Mouse (Mus musculus): ENCODE results near the gene Trp73. TPM values are rescaled to one million over a fixed set of nuclear protein-coding genes. Genes with fewer than 3 reads are reported as not detected.

The Trp73 gene
- polyA plus RNA-seq, 1 experiment from 2014 or later, result 0.46 TPM

DNA sequence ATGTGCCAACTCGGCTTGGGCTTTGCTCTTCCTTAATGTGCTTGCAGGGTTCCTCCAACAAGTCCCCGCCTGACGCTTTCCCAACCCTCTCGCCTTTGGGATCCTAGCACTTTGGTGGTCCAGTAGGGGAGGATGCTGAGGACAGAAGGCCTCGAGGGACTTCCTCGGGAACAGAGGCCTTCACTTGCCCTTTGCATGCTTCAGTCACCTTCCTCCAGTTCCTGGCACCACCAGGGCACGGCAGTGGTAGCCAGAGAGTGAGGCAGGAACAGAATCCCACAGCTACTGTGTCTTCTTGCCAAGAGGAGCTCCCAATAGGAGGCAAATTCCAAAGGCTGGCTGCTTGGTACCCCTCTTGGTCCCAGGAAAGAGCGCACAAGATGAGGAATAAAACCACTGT is 36.6 kb downstream of the Trp73 start:
- TF ChIP-seq CTCF (IDR thresholded peaks at IDR 0.05), result no peak
- DNase-seq (ENCODE audit: low read depth, low spot score) (no peak), ATAC-seq (no peak)
- CTCF ChIA-PET, result no interaction called here
- H3K27me3 ChIP-seq, result no peaks in the 10 kb centered on the region
- POLR2A ChIA-PET, result no interaction called here
- in situ Hi-C loops (cut with MboI; ENCODE audit: low pct_unique_long_range_greater_than_20kb), result no loop called here

DNA sequence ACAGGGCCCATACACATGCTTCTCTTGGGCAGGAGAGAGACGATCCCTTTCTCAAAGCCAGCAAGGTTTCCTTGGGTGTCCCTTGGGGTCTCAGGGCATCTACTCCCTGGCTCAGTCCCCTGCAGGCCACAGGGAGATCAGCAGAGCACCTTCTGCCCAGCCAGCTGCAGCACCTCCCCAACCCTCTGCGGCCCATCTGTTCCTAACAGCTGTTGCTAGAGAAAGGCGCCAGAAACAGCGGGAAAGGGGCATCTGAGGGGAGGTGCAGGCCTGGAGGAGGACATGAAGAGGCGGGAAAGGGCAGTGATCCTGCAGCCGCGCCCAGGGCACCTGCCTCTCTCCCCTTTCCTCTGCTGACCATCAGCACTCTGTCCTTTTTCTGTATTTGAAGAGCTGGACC is 40.6 kb downstream of the Trp73 start:
- TF ChIP-seq CTCF (IDR thresholded peaks at IDR 0.05), result no peak
- H3K27me3 ChIP-seq, result no peaks in the 10 kb centered on the region
- DNase-seq (ENCODE audit: low read depth, low spot score), result no peak
- no peak for ATAC-seq
- ChIA-PET CTCF (no interaction called here), POLR2A (no interaction called here)
- in situ Hi-C loops (cut with MboI; ENCODE audit: low pct_unique_long_range_greater_than_20kb), result no loop called here

DNA sequence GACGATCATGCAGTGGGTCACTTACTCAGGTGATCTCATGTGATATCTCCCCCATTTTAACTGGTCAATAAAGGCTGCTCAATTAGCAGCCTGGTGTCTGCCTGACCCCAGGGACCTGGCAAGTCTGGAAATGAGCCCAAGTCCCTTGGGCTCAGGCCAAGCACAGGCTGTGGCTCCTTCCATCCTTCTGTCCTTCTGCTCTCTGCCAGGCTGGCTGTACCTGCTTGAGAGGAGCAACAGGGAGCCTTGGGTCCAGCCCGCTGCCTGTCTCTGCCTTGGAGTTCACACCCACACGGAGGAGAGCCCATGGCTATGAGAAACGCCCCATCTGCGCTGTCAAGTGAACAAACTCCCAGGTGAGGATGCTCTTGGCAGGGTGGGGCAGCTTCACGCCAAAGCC is 43.9 kb downstream of the Trp73 start:
- DNase-seq (ENCODE audit: low read depth, low spot score) (no peak), ATAC-seq (no peak)
- ChIA-PET POLR2A (no interaction called here), CTCF (no interaction called here)
- in situ Hi-C loops (cut with MboI; ENCODE audit: low pct_unique_long_range_greater_than_20kb), result no loop called here
- H3K27me3 ChIP-seq, result no peaks in the 10 kb centered on the region
- TF ChIP-seq CTCF (IDR thresholded peaks at IDR 0.05), result no peak

DNA sequence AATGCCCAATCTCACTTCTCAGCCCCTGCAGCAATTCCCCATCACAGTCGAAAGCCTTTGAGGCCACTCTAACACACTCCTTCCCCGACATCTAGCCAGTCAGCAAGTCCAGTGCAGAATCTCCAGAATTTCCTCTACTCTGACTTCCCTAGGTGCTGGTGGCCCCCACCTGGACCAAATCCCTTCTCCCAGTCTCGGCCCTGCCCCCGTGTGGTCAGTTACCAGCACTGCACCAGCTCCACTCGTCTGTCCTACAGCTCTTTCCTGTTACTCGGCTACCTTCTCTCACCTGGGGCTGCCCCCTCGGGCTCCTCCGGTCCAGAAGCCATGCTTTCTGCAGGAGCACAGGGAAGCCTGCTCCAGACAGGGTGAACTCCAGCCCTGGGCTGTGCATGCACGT is 46.8 kb downstream of the Trp73 start:
- no peak for DNase-seq (ENCODE audit: low read depth, low spot score)
- in situ Hi-C loops (cut with MboI; ENCODE audit: low pct_unique_long_range_greater_than_20kb), result no loop called here
- CTCF ChIA-PET, result no interaction called here
- POLR2A ChIA-PET, result no interaction called here
- ATAC-seq, result no peak
- H3K27me3 ChIP-seq, result peaks cover 3% of the 10 kb centered on the region
- no peak for TF ChIP-seq CTCF (IDR thresholded peaks at IDR 0.05)

DNA sequence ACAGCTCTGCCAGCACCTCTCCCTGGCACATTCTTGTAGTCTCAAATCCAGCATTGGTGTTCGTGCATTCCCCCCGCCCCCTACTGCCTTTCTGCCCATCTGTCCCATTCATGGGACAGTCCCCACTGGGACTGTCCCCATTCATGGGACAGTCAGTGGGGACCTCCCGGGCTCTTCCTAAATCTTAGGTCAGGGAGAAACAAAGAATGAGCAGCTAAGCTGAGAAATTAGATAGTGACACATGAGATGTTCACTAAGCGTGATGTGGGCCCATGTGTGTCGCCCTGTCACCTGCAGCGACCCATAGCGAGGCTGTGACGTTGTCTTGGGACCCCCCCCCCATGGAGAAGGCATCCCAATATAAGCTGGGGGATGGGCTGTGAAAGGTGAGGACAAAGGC is 48.7 kb downstream of the Trp73 start:
- no peak for TF ChIP-seq CTCF (IDR thresholded peaks at IDR 0.05)
- ChIA-PET CTCF (interaction anchor here (1.6 kb wide), 1 partner anchor 14 kb away, joined by 4 read pairs; no protein-coding TSS in a partner anchor), POLR2A (no interaction called here)
- ATAC-seq (no peak), DNase-seq (ENCODE audit: low read depth, low spot score) (no peak)
- H3K27me3 ChIP-seq, result peaks cover 10% of the 10 kb centered on the region
- in situ Hi-C loops (cut with MboI; ENCODE audit: low pct_unique_long_range_greater_than_20kb), result no loop called here

DNA sequence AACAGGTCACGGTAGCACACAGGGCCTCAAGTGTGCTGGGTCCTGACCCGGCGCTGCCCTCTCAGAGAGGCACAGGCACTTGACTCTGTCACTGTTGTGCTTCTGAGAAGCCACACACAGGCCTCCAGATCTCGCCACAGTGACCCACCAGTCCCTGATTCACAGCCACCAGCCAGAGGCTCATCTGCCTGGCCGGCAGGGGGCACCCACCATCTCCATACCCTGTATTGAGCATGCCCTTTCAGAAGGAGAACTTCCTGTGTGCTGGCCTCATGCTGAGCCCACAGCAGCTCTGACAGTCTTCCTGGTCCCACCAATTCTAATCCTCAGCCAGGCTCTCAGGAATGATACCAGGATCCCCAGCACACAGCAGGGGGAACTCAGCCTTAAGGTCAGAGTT is 50.8 kb downstream of the Trp73 start:
- no peak for TF ChIP-seq CTCF (IDR thresholded peaks at IDR 0.05)
- ChIA-PET CTCF (no interaction called here), POLR2A (no interaction called here)
- peaks cover 15% of the 10 kb centered on the region for H3K27me3 ChIP-seq
- DNase-seq (ENCODE audit: low read depth, low spot score) (no peak), ATAC-seq (no peak)
- in situ Hi-C loops (cut with MboI; ENCODE audit: low pct_unique_long_range_greater_than_20kb), result no loop called here

DNA sequence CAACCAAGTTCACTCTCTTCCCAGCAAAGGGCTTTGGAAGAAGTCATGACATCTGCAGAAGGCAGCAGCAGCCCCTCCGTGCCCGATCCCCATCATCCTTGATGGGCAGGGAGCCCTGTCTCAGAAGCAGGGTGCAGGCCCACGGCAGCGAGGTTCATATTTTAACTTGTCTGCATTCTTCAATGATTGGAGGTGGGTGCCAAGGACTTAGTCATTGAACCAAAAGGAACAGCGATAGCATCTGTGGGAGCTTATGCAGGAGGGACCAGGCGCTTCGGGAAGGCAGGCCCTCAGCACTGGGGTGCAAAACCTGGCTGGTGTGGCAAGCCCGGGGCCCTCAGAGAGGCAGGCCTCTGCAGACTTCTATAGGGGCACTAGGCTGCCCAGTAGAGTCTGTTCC is 53.6 kb downstream of the Trp73 start:
- in situ Hi-C loops (cut with MboI; ENCODE audit: low pct_unique_long_range_greater_than_20kb), result no loop called here
- peaks cover 29% of the 10 kb centered on the region for H3K27me3 ChIP-seq
- no peak for ATAC-seq

DNA sequence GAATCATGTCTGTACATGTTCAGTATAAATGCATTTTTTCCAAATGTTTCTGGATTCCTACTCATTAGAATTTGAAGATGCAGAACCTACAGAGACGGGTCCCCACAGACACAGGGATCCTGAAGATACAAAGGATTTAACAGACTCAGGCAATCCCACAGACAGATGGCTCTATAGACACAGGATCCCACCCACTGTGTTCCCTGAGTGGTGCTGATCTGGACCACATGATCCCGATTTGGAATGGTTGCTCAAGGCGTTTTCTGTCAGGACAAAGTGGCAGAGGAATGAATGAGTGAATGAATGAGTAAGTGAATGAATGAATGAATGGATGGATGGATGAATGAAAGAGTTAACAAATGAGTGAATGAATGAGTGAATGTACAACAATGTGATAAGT is 54.2 kb downstream of the Trp73 start:
- in situ Hi-C loops (cut with MboI; ENCODE audit: low pct_unique_long_range_greater_than_20kb), result no loop called here
- ATAC-seq, result no peak
- TF ChIP-seq CTCF (IDR thresholded peaks at IDR 0.05), result no peak
- CTCF ChIA-PET, result no interaction called here
- H3K27me3 ChIP-seq, result peaks cover 33% of the 10 kb centered on the region
- POLR2A ChIA-PET, result no interaction called here
- DNase-seq (ENCODE audit: low read depth, low spot score), result no peak

More for the DNA sequence above, 53.6 kb downstream of the Trp73 start:
- no peak for DNase-seq (ENCODE audit: low read depth, low spot score)
- ChIA-PET CTCF (no interaction called here), POLR2A (no interaction called here)
- TF ChIP-seq CTCF (IDR thresholded peaks at IDR 0.05), result no peak

DNA sequence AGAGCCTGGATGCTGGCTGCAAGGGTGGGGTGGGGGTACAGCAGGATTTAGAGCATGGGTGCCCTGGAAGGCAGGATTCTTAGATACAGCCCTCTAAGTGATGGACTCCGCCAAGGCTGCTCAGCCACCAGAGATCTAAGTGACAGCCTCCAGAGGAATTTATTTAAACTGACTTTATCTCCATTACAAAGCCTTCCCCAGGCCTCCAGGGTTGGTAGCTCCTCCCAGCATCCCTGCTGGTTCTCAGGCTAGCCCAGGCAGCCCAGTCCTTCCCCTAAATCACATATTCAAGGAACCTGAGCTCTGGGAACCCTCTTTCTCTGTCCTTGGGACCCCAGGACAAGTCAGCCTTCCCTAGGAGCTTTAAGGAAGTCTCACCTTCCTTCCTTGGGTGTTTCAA is 58.0 kb downstream of the Trp73 start:
- CTCF ChIA-PET, result no interaction called here
- in situ Hi-C loops (cut with MboI; ENCODE audit: low pct_unique_long_range_greater_than_20kb), result no loop called here
- H3K27me3 ChIP-seq, result peaks cover 52% of the 10 kb centered on the region
- POLR2A ChIA-PET, result no interaction called here
- TF ChIP-seq CTCF (IDR thresholded peaks at IDR 0.05), result no peak
- ATAC-seq (no peak), DNase-seq (ENCODE audit: low read depth, low spot score) (no peak)

DNA sequence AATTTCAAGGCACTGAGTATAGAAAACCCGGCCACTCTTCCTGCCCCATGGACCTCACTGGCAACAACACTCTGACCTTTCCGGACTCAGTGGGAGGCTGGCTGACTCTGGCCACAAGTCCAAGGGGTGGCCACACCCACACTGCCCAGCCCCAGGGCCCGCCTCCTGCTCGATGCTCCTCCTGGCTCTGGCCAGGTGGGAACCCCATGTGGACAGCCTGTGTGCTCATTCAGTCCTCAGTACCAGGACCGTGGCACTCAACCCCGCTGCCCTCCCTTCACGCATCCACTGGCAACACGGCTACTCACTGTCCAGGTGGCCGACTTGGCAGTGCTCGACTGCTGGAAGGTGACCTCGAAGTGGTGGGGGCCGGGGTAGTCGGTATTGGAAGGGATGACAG is 59.0 kb downstream of the Trp73 start:
- ChIA-PET CTCF (no interaction called here), POLR2A (no interaction called here)
- no peak for ATAC-seq
- DNase-seq (ENCODE audit: low read depth, low spot score), result no peak
- peaks cover 48% of the 10 kb centered on the region for H3K27me3 ChIP-seq
- no peak for TF ChIP-seq CTCF (IDR thresholded peaks at IDR 0.05)
- in situ Hi-C loops (cut with MboI; ENCODE audit: low pct_unique_long_range_greater_than_20kb), result no loop called here

DNA sequence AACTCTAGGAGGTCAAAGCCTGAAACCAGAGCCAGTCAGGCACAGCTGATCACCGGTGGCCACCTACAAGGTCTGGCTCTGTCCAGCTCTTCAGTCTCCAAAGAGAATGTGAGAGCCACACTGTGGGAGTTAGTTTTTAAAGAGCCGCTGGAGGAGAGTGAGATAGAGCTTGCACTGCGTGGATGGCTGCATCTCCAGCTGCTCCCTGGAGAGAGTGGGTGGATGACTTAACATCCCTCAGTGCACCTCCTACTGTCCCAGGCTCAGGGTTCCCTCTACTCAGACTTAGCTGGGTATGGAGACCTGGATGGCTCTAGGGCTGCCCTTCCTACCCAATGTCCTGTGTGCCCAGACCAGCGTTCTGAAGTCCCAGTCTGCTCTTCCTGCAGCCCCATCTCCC is 59.8 kb downstream of the Trp73 start:
- ChIA-PET CTCF (no interaction called here), POLR2A (no interaction called here)
- in situ Hi-C loops (cut with MboI; ENCODE audit: low pct_unique_long_range_greater_than_20kb), result no loop called here
- ATAC-seq (no peak), DNase-seq (ENCODE audit: low read depth, low spot score) (no peak)
- H3K27me3 ChIP-seq, result peaks cover 45% of the 10 kb centered on the region
- TF ChIP-seq CTCF (IDR thresholded peaks at IDR 0.05), result no peak

DNA sequence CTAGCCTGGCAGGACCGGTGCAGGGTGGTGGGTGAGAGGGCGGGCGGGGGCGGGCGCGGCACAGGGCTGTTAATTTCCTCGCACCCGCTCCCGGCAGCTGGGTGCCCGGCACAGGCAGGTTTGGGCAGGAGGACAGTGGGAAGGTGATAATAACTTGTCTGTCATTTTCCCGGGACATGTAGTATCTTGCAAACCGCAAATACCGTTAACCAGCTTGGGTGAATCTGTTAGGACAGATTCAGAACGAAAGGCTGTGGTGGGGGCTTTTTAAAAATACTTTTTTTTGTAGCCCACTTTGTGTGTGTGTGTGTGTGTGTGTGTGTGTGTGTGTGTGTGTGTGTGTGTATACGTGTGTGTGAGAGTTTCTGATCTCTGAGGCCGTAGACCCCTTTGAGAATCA is 68.1 kb downstream of the Trp73 start:
- in situ Hi-C loops (cut with MboI; ENCODE audit: low pct_unique_long_range_greater_than_20kb), result no loop called here
- ChIA-PET POLR2A (no interaction called here), CTCF (no interaction called here)
- ATAC-seq (no peak), DNase-seq (ENCODE audit: low read depth, low spot score) (no peak)
- no peak for TF ChIP-seq CTCF (IDR thresholded peaks at IDR 0.05)
- H3K27me3 ChIP-seq, result peaks cover 4% of the 10 kb centered on the region

DNA sequence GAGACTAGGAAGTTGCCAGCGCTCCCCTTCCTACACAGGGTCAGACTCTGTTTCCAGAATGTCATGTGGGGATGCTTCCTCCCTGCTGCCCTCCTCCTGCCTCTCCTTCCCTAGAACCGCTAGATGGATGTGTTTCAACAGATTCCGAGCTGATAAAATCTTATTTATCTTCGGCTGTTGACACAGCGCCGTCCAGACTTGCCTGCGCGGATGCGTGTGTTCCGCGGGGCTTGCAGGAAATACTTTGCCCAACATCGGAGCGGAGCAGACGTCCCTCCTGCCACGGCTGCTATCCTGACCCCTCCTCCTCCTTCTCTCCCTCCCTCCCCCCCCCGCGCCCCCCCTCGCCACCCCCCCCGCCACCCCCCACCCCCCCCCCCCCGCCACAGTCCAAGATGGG is 68.5 kb downstream of the Trp73 start:
- in situ Hi-C loops (cut with MboI; ENCODE audit: low pct_unique_long_range_greater_than_20kb), result no loop called here
- ChIA-PET POLR2A (no interaction called here), CTCF (no interaction called here)
- TF ChIP-seq CTCF (IDR thresholded peaks at IDR 0.05), result no peak
- H3K27me3 ChIP-seq, result no peaks in the 10 kb centered on the region
- ATAC-seq, result no peak
- DNase-seq (ENCODE audit: low read depth, low spot score), result no peak
